Mouse (Mus musculus): ENCODE measurements around the gene Ccdc81. TPM values are rescaled to one million over a fixed set of nuclear protein-coding genes. Genes with fewer than 3 reads are reported as not detected.

The Ccdc81 gene
- 0.15 TPM in 1 of 2 replicates, not detected in the other for polyA plus RNA-seq (2014; fragmentation: Nextera tagmentation; extraction: Ambion mirVana)

DNA sequence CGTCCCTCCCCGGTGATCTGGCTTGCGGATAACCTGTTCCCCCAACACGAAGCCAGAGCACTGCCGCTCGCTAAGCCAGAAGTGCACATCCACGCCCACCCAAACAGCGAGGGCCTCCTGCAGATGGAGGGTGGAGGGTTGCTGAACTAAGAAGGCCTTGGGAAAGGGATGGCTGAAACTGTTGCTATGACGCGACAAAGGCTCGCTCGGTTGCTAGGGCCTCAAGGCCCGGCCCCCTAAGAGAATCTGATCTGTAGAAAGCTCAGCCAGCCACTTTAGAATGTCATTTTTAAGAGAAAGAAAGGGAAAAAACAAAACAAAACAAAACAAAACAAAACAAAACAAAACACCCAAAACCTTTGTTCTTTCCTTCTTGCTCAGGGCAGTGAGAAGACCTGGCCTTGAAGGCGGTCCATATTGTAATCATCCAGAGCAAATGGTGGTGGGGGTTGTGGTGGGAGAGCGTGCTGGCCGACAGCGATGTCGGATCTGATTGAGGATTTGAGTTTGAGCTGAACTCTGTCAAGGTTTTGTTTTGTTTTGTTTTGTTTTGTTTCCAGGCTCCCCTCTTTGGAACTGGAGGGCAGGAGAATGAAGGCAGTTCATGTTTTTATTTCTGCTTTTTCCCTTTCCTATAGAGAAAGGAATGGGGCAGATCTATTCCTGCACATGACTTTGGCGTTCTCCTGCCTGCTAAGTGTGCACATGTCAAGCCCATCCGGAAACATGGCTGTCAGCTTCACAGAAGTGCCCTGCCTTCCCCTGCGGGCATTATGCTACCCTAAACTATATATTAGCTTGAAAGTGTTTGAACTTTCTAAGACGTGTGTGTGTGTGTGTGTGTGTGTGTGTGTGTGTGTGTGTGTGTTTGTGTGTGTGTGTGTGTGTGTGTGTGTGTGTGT is at the start of gene Ccdc81:
Ccdc81 (minus strand) TSS at position 188 of the 902 bp plus-strand sequence.
- H3K9ac ChIP-seq (ENCODE audit: low read length): no peak within 1 kb of the TSS
- no peaks in the 10 kb centered on the region for H3K9me3 ChIP-seq (ENCODE audit: control insufficient read depth, low read length)
- H3K4me3 ChIP-seq (ENCODE audit: low read depth, low read length): peak within 1 kb of the TSS; percentile 4; the same call in 1 of the 2 replicates
- 34% methylated on average over 22 of the region's 22 CpGs for WGBS
- H3K27ac ChIP-seq (ENCODE audit: low read depth): no peak within 1 kb of the TSS
- DNase-seq (ENCODE audit: low spot score): peak; percentile 52
- no peaks in the 10 kb centered on the region for H3K27me3 ChIP-seq (replicated peaks; ENCODE audit: control insufficient read depth, insufficient read depth, low read length)
- H3K4me1 ChIP-seq (replicated peaks; ENCODE audit: control insufficient read depth, insufficient read depth, low read length): no peaks in the 10 kb centered on the region
- H3K36me3 ChIP-seq (ENCODE audit: control insufficient read depth, insufficient read depth, low read length): no peaks in the 10 kb centered on the region
- H3K4me2 ChIP-seq (ENCODE audit: low read length): peak within 1 kb of the TSS; percentile 36; the same call in 1 of the 2 replicates
- no peak for ATAC-seq (replicated peaks; ENCODE audit: low FRiP score, low TSS enrichment, low read depth)

DNA sequence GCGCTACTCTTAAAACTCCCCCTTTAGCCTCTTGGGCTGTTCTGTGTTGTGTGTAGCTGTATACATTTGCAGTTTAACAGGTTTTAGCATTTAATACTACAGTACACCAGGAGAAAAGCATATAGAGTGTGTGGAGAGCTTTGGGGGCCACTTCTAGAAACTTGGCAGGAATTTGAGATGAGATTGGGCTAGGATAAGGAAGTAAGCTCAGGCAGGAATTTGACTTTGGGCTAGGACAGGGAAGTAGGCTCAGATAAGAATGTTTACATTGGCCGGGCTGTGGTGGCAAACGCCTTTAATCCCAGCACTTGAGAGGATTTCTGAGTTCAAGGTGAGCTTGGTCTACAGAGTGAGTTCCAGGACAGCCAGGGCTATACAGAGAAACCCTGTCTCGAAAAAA is 46.0 kb upstream of the Ccdc81 start:
- no peak for ATAC-seq (replicated peaks; ENCODE audit: low FRiP score, low TSS enrichment, low read depth)
- no peak for DNase-seq (ENCODE audit: low spot score)
- H3K4me1 ChIP-seq (replicated peaks; ENCODE audit: control insufficient read depth, insufficient read depth, low read length): no peaks in the 10 kb centered on the region

DNA sequence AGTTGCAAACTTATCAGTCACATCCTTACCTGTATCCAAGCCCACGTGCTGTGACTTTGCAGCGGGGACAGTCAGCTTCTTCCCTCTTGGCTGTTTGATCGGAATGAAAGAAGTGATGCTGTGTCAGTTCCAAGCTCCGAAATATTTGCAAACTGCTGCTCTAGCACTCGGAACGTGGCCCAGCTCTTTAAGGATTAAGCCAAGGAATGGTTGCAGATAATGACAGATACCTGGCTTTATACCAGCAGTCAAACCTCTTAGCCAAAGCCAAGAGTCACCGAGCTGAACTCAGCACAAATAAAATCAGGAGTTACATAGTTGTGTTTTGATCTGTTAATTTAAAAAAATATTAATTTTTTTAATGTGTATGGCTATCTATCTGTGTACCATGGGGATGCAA is 44.6 kb upstream of the Ccdc81 start:
- Histone ChIP-seq H3K4me3 (ENCODE audit: low read depth, low read length) (no peak overlapping the region), H3K27me3 (replicated peaks; ENCODE audit: control insufficient read depth, insufficient read depth, low read length) (no peaks in the 10 kb centered on the region), H3K36me3 (ENCODE audit: control insufficient read depth, insufficient read depth, low read length) (0 out of 2 replicates have a peak, but pooled peaks cover 3% of the 10 kb centered on the region), H3K9ac (ENCODE audit: low read length) (no peak overlapping the region), H3K4me1 (replicated peaks; ENCODE audit: control insufficient read depth, insufficient read depth, low read length) (no peaks in the 10 kb centered on the region), H3K4me2 (ENCODE audit: low read length) (no peak overlapping the region), H3K9me3 (ENCODE audit: control insufficient read depth, low read length) (no peaks in the 10 kb centered on the region), H3K27ac (ENCODE audit: low read depth) (no peak overlapping the region)
- WGBS: 84% methylated on average over 7 of the region's 7 CpGs
- ATAC-seq (replicated peaks; ENCODE audit: low FRiP score, low TSS enrichment, low read depth) (no peak), DNase-seq (ENCODE audit: low spot score) (no peak)

More for the DNA sequence above, 46.0 kb upstream of the Ccdc81 start:
- WGBS: 56% methylated on average over 4 of the region's 4 CpGs
- Histone ChIP-seq H3K4me2 (ENCODE audit: low read length) (no peak overlapping the region), H3K27me3 (replicated peaks; ENCODE audit: control insufficient read depth, insufficient read depth, low read length) (no peaks in the 10 kb centered on the region), H3K36me3 (ENCODE audit: control insufficient read depth, insufficient read depth, low read length) (peaks cover 9% of the 10 kb centered on the region), H3K27ac (ENCODE audit: low read depth) (no peak overlapping the region), H3K9ac (ENCODE audit: low read length) (no peak overlapping the region), H3K4me3 (ENCODE audit: low read depth, low read length) (no peak overlapping the region), H3K9me3 (ENCODE audit: control insufficient read depth, low read length) (no peaks in the 10 kb centered on the region)

GRCm38 (mm10) chr7:89940571-89941463 is 37.4 kb upstream of the Ccdc81 start, which contains the start of gene Hikeshi:
Hikeshi (minus strand) TSS chr7:89941204.
- no peaks in the 10 kb centered on the region for H3K36me3 ChIP-seq (ENCODE audit: control insufficient read depth, insufficient read depth, low read length)
- ATAC-seq (replicated peaks; ENCODE audit: low FRiP score, low TSS enrichment, low read depth) (peak; percentile 98), DNase-seq (ENCODE audit: low spot score) (peak; percentile 93)
- H3K4me2 ChIP-seq (ENCODE audit: low read length): peak within 1 kb of the TSS; percentile 78
- no peaks in the 10 kb centered on the region for H3K9me3 ChIP-seq (ENCODE audit: control insufficient read depth, low read length)
- peak within 1 kb of the TSS; percentile 79 for H3K27ac ChIP-seq (ENCODE audit: low read depth)
- H3K4me1 ChIP-seq (replicated peaks; ENCODE audit: control insufficient read depth, insufficient read depth, low read length): peaks cover 7% of the 10 kb centered on the region
- peak within 1 kb of the TSS; percentile 88 for H3K4me3 ChIP-seq (ENCODE audit: low read depth, low read length)
- H3K27me3 ChIP-seq (replicated peaks; ENCODE audit: control insufficient read depth, insufficient read depth, low read length): no peaks in the 10 kb centered on the region
- WGBS: under 1% methylated on average over 45 of the region's 45 CpGs
- peak within 1 kb of the TSS; percentile 75 for H3K9ac ChIP-seq (ENCODE audit: low read length)

GRCm38 (mm10) chr7:89939497-89940353 is 36.3 kb upstream of the Ccdc81 start:
- Histone ChIP-seq H3K36me3 (ENCODE audit: control insufficient read depth, insufficient read depth, low read length) (peaks cover 2% of the 10 kb centered on the region; the same call in 1 of the 2 replicates), H3K9me3 (ENCODE audit: control insufficient read depth, low read length) (no peaks in the 10 kb centered on the region), H3K4me1 (replicated peaks; ENCODE audit: control insufficient read depth, insufficient read depth, low read length) (peaks cover 7% of the 10 kb centered on the region), H3K27me3 (replicated peaks; ENCODE audit: control insufficient read depth, insufficient read depth, low read length) (no peaks in the 10 kb centered on the region), H3K4me2 (ENCODE audit: low read length) (peak overlapping the region; percentile 78), H3K9ac (ENCODE audit: low read length) (peak overlapping the region; percentile 75), H3K4me3 (ENCODE audit: low read depth, low read length) (peak overlapping the region; percentile 88), H3K27ac (ENCODE audit: low read depth) (no peak overlapping the region)
- 56% methylated on average over 15 of the region's 15 CpGs for WGBS
- ATAC-seq (replicated peaks; ENCODE audit: low FRiP score, low TSS enrichment, low read depth) (no peak), DNase-seq (ENCODE audit: low spot score) (no peak)

GRCm38 (mm10) chr7:89923441-89924180 is 20.2 kb upstream of the Ccdc81 start:
- H3K27me3 ChIP-seq (replicated peaks; ENCODE audit: control insufficient read depth, insufficient read depth, low read length): no peaks in the 10 kb centered on the region
- WGBS: 94% methylated on average over 15 of the region's 15 CpGs
- no peak overlapping the region for H3K4me2 ChIP-seq (ENCODE audit: low read length)
- no peak overlapping the region for H3K9ac ChIP-seq (ENCODE audit: low read length)
- no peak overlapping the region for H3K4me3 ChIP-seq (ENCODE audit: low read depth, low read length)
- H3K9me3 ChIP-seq (ENCODE audit: control insufficient read depth, low read length): no peaks in the 10 kb centered on the region
- ATAC-seq (replicated peaks; ENCODE audit: low FRiP score, low TSS enrichment, low read depth) (no peak), DNase-seq (ENCODE audit: low spot score) (no peak)
- peaks cover 21% of the 10 kb centered on the region for H3K36me3 ChIP-seq (ENCODE audit: control insufficient read depth, insufficient read depth, low read length)
- H3K27ac ChIP-seq (ENCODE audit: low read depth): no peak overlapping the region
- H3K4me1 ChIP-seq (replicated peaks; ENCODE audit: control insufficient read depth, insufficient read depth, low read length): no peaks in the 10 kb centered on the region

DNA sequence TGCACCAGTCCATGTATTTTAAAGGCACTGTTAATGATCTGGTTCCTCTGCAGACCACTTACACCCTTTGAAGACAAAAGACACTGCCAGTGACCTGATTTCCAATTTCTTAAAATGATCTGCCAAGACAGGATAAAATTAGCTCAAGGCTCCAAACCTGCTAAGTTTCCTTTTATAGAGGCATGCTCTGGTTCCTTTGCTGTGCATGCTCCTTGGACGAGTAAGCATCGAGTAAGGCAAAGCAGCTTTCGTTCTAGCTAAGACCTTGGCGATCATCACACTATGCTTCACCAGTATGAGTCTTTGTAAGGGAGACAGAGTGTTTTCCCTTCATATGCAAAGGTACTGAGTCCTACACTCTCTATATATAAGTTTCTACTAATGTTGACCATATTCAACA is 14.3 kb upstream of the Ccdc81 start:
- Histone ChIP-seq H3K27ac (ENCODE audit: low read depth) (no peak overlapping the region), H3K27me3 (replicated peaks; ENCODE audit: control insufficient read depth, insufficient read depth, low read length) (no peaks in the 10 kb centered on the region), H3K9me3 (ENCODE audit: control insufficient read depth, low read length) (no peaks in the 10 kb centered on the region), H3K4me3 (ENCODE audit: low read depth, low read length) (no peak overlapping the region), H3K4me1 (replicated peaks; ENCODE audit: control insufficient read depth, insufficient read depth, low read length) (no peaks in the 10 kb centered on the region), H3K36me3 (ENCODE audit: control insufficient read depth, insufficient read depth, low read length) (peaks cover 33% of the 10 kb centered on the region), H3K9ac (ENCODE audit: low read length) (no peak overlapping the region), H3K4me2 (ENCODE audit: low read length) (no peak overlapping the region)
- no peak for DNase-seq (ENCODE audit: low spot score)
- no peak for ATAC-seq (replicated peaks; ENCODE audit: low FRiP score, low TSS enrichment, low read depth)
- 96% methylated on average over 4 of the region's 4 CpGs for WGBS

Data from intestine, embryonic 14.5 days (tissue).